Mouse (Mus musculus) CH12.LX (cell line): Measurements from ENCODE around the gene Lrig2. TPM values are rescaled to one million over a fixed set of nuclear protein-coding genes. Genes with fewer than 3 reads are reported as not detected.

ENCODE experiments used
- DNase-seq: peaks from one replicate; pipeline ENCODE4 v3.0.0-alpha.2; 2013; ENCODE audit errors: extremely low read depth
- H3K27ac ChIP-seq: 2 replicates; pipeline ENCODE4 v1.5.1; 2012; ENCODE audit warnings: low read depth, mild to moderate bottlenecking, control low read depth, moderate library complexity; ENCODE audit not compliant: insufficient read depth
- H3K27me3 ChIP-seq: replicated peaks from 2 replicates; pipeline ENCODE3; 2012; ENCODE audit warnings: inconsistent platforms
- H3K36me3 ChIP-seq, 2 experiments: replicated peaks in 1 of 2; 2 replicates each; pipeline versions ENCODE3 to v1.6.1; 2012; ENCODE audit warnings: inconsistent platforms in 1 of 2, low read length in 1 of 2, mild to moderate bottlenecking in 1 of 2, mixed read lengths in 1 of 2, moderate library complexity in 1 of 2; ENCODE audit not compliant: control insufficient read depth in 1 of 2, insufficient read depth in 1 of 2
- H3K4me1 ChIP-seq, 2 experiments: 2 replicates each; pipeline ENCODE4 v1.6.1; 2012; ENCODE audit warnings: inconsistent platforms in 1 of 2, moderate library complexity in 1 of 2; ENCODE audit not compliant: insufficient read depth in 2 of 2, control insufficient read depth in 1 of 2
- H3K4me2 ChIP-seq: 2 replicates; pipeline ENCODE4 v1.6.1; 2012; ENCODE audit warnings: low read depth, mild to moderate bottlenecking, control low read depth; ENCODE audit not compliant: poor library complexity, insufficient read depth, severe bottlenecking
- H3K4me3 ChIP-seq, 3 experiments: fragments of 150-350 bp in 1 of 3; sonication (generic) in 1 of 3; replicated peaks in 1 of 3; 2 replicates each; pipeline versions ENCODE3 to v1.5.1; 2011 to 2012; ENCODE audit warnings: low read depth in 2 of 3, low read length in 2 of 3, mild to moderate bottlenecking in 2 of 3, moderate library complexity in 2 of 3, control low read depth in 1 of 3, improper control_type of control experiment in 1 of 3, inconsistent platforms in 1 of 3, mixed read lengths in 1 of 3; ENCODE audit not compliant: poor library complexity in 1 of 3
- H3K79me2 ChIP-seq: replicated peaks from 2 replicates; pipeline ENCODE4 v1.6.1; 2012; ENCODE audit warnings: mild to moderate bottlenecking, moderate library complexity; ENCODE audit not compliant: control insufficient read depth, poor library complexity, insufficient read depth, severe bottlenecking; ENCODE audit errors: extremely low read depth
- H3K9ac ChIP-seq: 2 replicates; pipeline ENCODE4 v1.6.1; 2012; ENCODE audit warnings: low read depth, mild to moderate bottlenecking, control low read depth, moderate library complexity; ENCODE audit not compliant: insufficient read depth
- H3K9me3 ChIP-seq: replicated peaks from 2 replicates; pipeline ENCODE3; 2012; ENCODE audit warnings: low read length, inconsistent platforms, mixed read lengths
- CTCF ChIP-seq, 2 experiments: IDR thresholded peaks in 1 of 2; conservative IDR thresholded peaks in 1 of 2; 2 replicates each; pipeline ENCODE4 v1.5.1; 2011 to 2012; ENCODE audit warnings: low read depth in 2 of 2, low read length in 2 of 2, improper control_type of control experiment in 1 of 2, inconsistent platforms in 1 of 2, mild to moderate bottlenecking in 1 of 2, moderate library complexity in 1 of 2
- E2F4 ChIP-seq: IDR thresholded peaks from 2 replicates; pipeline ENCODE4 v1.6.1; 2011; ENCODE audit warnings: low read depth, low read length, improper control_type of control experiment; ENCODE audit not compliant: insufficient replicate concordance
- ELF1 ChIP-seq: IDR thresholded peaks from 2 replicates; pipeline ENCODE4 v1.6.1; 2014; ENCODE audit warnings: low read depth, mild to moderate bottlenecking, inconsistent platforms, low read length, improper control_type of control experiment
- MAFK ChIP-seq: IDR thresholded peaks from 2 replicates; pipeline ENCODE4 v1.6.1; 2011; ENCODE audit warnings: low read length, improper control_type of control experiment; ENCODE audit not compliant: insufficient replicate concordance
- MAZ ChIP-seq: IDR thresholded peaks from 2 replicates; pipeline ENCODE4 v1.6.1; 2012; ENCODE audit warnings: low read depth, mild to moderate bottlenecking, inconsistent platforms, low read length, improper control_type of control experiment, moderate library complexity
- MYC ChIP-seq: IDR thresholded peaks from 2 replicates; pipeline ENCODE4 v1.6.1; 2011; ENCODE audit warnings: low read depth, mild to moderate bottlenecking, improper control_type of control experiment, low read length
- NELFE ChIP-seq: IDR thresholded peaks from 2 replicates; pipeline ENCODE4 v1.6.1; 2011; ENCODE audit warnings: low read depth, low read length, improper control_type of control experiment
- NRF1 ChIP-seq: IDR thresholded peaks from 2 replicates; pipeline ENCODE4 v1.6.1; 2014; ENCODE audit warnings: low read depth, mild to moderate bottlenecking, inconsistent platforms, low read length, improper control_type of control experiment, moderate library complexity
- RAD21 ChIP-seq: IDR thresholded peaks from 2 replicates; pipeline ENCODE4 v1.6.1; 2011; ENCODE audit warnings: low read depth, mild to moderate bottlenecking, low read length, improper control_type of control experiment, moderate library complexity
- SIN3A ChIP-seq: IDR thresholded peaks from 2 replicates; pipeline ENCODE4 v1.6.1; 2012; ENCODE audit warnings: low read length, improper control_type of control experiment, inconsistent platforms
- TBP ChIP-seq: conservative IDR thresholded peaks from 2 replicates; pipeline ENCODE4 v1.6.1; 2011; ENCODE audit warnings: low read depth, low read length, improper control_type of control experiment
- TCF12 ChIP-seq: IDR thresholded peaks from 2 replicates; pipeline ENCODE4 v1.6.1; 2014; ENCODE audit warnings: low read depth, mild to moderate bottlenecking, inconsistent platforms, low read length, improper control_type of control experiment
- UBTF ChIP-seq: IDR thresholded peaks from 2 replicates; pipeline ENCODE4 v1.6.1; 2012; ENCODE audit warnings: low read depth, mild to moderate bottlenecking, inconsistent platforms, low read length, improper control_type of control experiment, moderate library complexity
- USF1 ChIP-seq: IDR thresholded peaks from 2 replicates; pipeline ENCODE4 v1.6.1; 2014; ENCODE audit warnings: low read depth, mild to moderate bottlenecking, inconsistent platforms, low read length, improper control_type of control experiment
- ZC3H11A ChIP-seq: IDR thresholded peaks from 2 replicates; pipeline ENCODE4 v1.6.1; 2012; ENCODE audit warnings: low read depth, mild to moderate bottlenecking, inconsistent platforms, low read length, improper control_type of control experiment
- ZMIZ1 ChIP-seq: IDR thresholded peaks from 2 replicates; pipeline ENCODE4 v1.6.1; 2012; ENCODE audit warnings: low read depth, mild to moderate bottlenecking, inconsistent platforms, low read length, improper control_type of control experiment
- dilution Hi-C: fragments of 300-500 bp; cut with MboI; formaldehyde crosslinking; loops from 2 replicates; pipeline ENCODE4 v1.14.3; 2020; ENCODE audit warnings: low sequenced_read_pairs; ENCODE audit not compliant: extremely low pct_unique_long_range_greater_than_20kb, extremely low pct_ligation_motif_present
- in situ Hi-C: fragments of 300-500 bp; cut with MboI; formaldehyde crosslinking; loops from 3 replicates; pipeline ENCODE4 v1.14.3; 2019; ENCODE audit warnings: low sequenced_read_pairs, low pct_ligation_motif_present, low pct_unique_long_range_greater_than_20kb, mixed read lengths
- polyA plus RNA-seq: library from polyadenylated mRNA; unstranded; fragments of >175 nt; gene quantifications from 2 replicates; pipeline ENCODE4 v1.2.1, GENCODE M21; 2012; ENCODE audit warnings: low read depth; ENCODE audit not compliant: insufficient read length
- total RNA-seq, 2 experiments: library from RNA; depleted of rRNA; stranded (reverse); fragments of 300-350 nt in 1 of 2; fragments of >200 nt in 1 of 2; gene quantifications; 2 replicates each; pipeline ENCODE4 v1.2.3; 2012 to 2014

Lrig2 gene
- total and polyA plus RNA-seq, 3 experiments = 2.8 to 5.4 (median 5.1) TPM

DNA sequence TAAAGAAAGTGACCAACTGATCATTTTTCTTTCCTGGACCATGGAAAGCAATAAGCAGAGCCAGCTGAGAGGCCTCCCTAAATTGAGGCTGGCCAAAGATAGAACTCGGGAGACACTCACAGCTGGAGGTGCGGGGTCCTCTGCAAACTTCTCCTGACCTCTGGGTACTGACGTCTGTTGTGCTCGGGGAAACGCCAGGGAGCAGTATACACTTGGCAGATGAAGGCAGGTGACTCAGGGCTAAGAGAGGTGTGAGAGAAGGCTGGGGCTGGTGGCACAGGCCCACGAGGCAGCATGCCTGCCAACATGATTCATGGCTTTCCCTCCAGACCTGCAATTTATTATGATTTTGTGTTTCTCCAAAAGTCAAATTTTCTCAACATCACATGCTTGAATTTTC is 66.1 kb downstream of the Lrig2 start:
- dilution Hi-C loops = no loop called here
- H3K4me1 ChIP-seq = peaks cover 0 to 9% of the 10 kb centered on the region in 2 experiments; a peak in 2 of 4 replicates
- DNase-seq = no peak
- no peak overlapping the region for H3K27ac ChIP-seq
- no peak overlapping the region for H3K4me3 ChIP-seq
- TF ChIP-seq TCF12 (no peak), RAD21 (peak; percentile 15), MYC (no peak), NRF1 (no peak), MAZ (no peak), CTCF (conservative IDR thresholded peaks at IDR 0.05 in 1 of 2, IDR thresholded peaks at IDR 0.05 in 1 of 2; ENCODE audit: low read depth in 2 of 2, low read length in 2 of 2) (0 out of 4 replicates have a peak, but pooled peaks of 1 of the 2 experiments have one; percentile 7)
- no peak overlapping the region for H3K4me2 ChIP-seq
- H3K9me3 ChIP-seq = no peaks in the 10 kb centered on the region
- in situ Hi-C loops = loop anchor here (10.0 to 25.0 kb wide), 2 partner anchors 239 to 433 kb away; no protein-coding TSS in a partner anchor
- no peak overlapping the region for H3K9ac ChIP-seq
- H3K36me3 ChIP-seq = no peaks in the 10 kb centered on the region
- H3K79me2 ChIP-seq = no peaks in the 10 kb centered on the region
- H3K27me3 ChIP-seq = no peaks in the 10 kb centered on the region

DNA sequence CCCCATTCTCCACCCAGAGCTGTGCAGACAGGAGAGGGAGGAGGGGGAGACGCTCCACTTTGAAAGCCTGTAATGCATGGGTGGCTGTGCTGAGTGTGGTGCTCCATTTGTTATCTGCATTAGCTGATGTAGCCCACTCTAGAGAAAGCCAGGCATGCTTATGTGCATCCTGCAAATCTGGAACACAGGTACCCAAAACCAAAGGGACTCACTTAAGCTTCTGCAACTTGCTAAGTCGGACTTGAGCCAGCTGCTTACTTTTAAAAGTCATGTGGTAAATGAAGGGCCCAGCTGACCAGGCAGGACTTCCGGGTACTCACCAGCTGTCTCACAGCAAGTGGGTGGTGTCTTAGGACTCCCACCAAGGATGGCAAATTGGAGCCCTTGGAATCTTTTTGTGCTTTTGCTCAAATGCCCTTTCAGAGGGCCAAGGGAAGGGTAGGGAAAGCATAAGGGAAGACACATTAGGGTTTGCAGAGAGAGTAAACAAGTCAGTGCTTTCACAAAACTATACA is 66.7 kb downstream of the Lrig2 start:
- in situ Hi-C loops = loop anchor here (10.0 to 25.0 kb wide), 2 partner anchors 240 to 433 kb away; no protein-coding TSS in a partner anchor

DNA sequence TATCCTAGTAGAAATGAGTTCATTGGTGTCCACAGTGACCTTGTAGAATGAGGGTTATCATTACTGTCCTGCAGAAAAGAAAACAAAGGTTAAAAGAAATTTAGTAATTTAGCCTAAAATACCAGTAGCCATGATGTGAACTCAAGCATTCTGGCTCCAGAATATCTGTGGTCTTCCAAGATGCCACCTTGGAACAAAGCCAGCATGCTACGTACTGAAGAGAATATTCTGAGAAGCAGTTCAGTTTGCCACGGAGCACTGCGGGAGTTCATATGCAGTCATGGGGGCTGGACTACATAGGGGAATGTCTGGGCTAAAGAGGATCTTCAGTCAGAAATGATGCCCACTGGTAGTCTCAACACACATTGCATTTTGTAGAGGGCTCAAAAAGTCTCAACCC is 67.6 kb downstream of the Lrig2 start:
- no peak overlapping the region for H3K4me3 ChIP-seq
- no peak for DNase-seq
- TF ChIP-seq E2F4 (no peak), NELFE (no peak), TBP (no peak), MYC (no peak), SIN3A (no peak), TCF12 (no peak), CTCF (conservative IDR thresholded peaks at IDR 0.05 in 1 of 2, IDR thresholded peaks at IDR 0.05 in 1 of 2; ENCODE audit: low read depth in 2 of 2, low read length in 2 of 2) (no peak), ZMIZ1 (no peak), USF1 (no peak), ZC3H11A (no peak), RAD21 (no peak), MAFK (no peak)
- H3K4me1 ChIP-seq = peaks cover 0 to 9% of the 10 kb centered on the region in 2 experiments; a peak in 2 of 4 replicates
- no peak overlapping the region for H3K27ac ChIP-seq
- H3K27me3 ChIP-seq = no peaks in the 10 kb centered on the region
- no peaks in the 10 kb centered on the region for H3K9me3 ChIP-seq
- dilution Hi-C loops (no loop called here), in situ Hi-C loops (loop anchor here (10.0 to 25.0 kb wide), 2 partner anchors 241 to 432 kb away; no protein-coding TSS in a partner anchor)
- H3K9ac ChIP-seq = no peak overlapping the region
- no peaks in the 10 kb centered on the region for H3K36me3 ChIP-seq
- no peaks in the 10 kb centered on the region for H3K79me2 ChIP-seq
- no peak overlapping the region for H3K4me2 ChIP-seq

More for the DNA sequence above, 66.7 kb downstream of the Lrig2 start:
- no peak for DNase-seq
- TF ChIP-seq UBTF = no peak
- TF ChIP-seq ELF1 = 0 out of 2 replicates have a peak, but pooled peaks have one; percentile 22
- Histone ChIP-seq H3K9ac (no peak overlapping the region), H3K27ac (no peak overlapping the region), H3K79me2 (no peaks in the 10 kb centered on the region), H3K36me3 (no peaks in the 10 kb centered on the region), H3K9me3 (no peaks in the 10 kb centered on the region), H3K27me3 (no peaks in the 10 kb centered on the region), H3K4me2 (no peak overlapping the region), H3K4me3 (no peak overlapping the region), H3K4me1 (peaks cover 0 to 9% of the 10 kb centered on the region in 2 experiments; a peak in 2 of 4 replicates)
- dilution Hi-C loops = no loop called here
